Mouse (Mus musculus): ENCODE data around the gene Dydc1. TPM values are rescaled to one million over a fixed set of nuclear protein-coding genes. Genes with fewer than 3 reads are reported as not detected.

The Dydc1 gene
- polyA plus RNA-seq, 1 experiment from 2014 or later = 0.30 TPM

- peak; percentile 60 for DNase-seq (ENCODE audit: low spot score)
- ATAC-seq = 0 out of 2 replicates have a peak, but pooled peaks have one; percentile 28
- 33% methylated on average over 8 of the region's 8 CpGs for WGBS
These were observed 18.1 kb downstream of the Dydc1 start for GRCm38 (mm10) chr14:41090777-41091176.

GRCm38 (mm10) chr14:41094114-41094513 is 21.4 kb downstream of the Dydc1 start:
- Histone ChIP-seq H3K4me2 (replicated peaks; ENCODE audit: low read depth, low read length) (no peak overlapping the region), H3K9me3 (ENCODE audit: low read length) (no peaks in the 10 kb centered on the region), H3K9ac (replicated peaks; ENCODE audit: low read depth) (no peak overlapping the region), H3K27me3 (replicated peaks; ENCODE audit: insufficient read depth, low read length) (no peaks in the 10 kb centered on the region), H3K36me3 (ENCODE audit: insufficient read depth, low read length) (no peaks in the 10 kb centered on the region), H3K4me3 (ENCODE audit: low read depth, low read length) (no peak overlapping the region), H3K4me1 (ENCODE audit: insufficient read depth, low read depth, low read length) (no peaks in the 10 kb centered on the region), H3K27ac (ENCODE audit: low read length) (no peak overlapping the region)
- ATAC-seq (no peak), DNase-seq (ENCODE audit: low spot score) (peak; percentile 48)
- WGBS = 36% methylated on average over 1 of the region's 1 CpGs
- TF ChIP-seq CTCF (IDR thresholded peaks at IDR 0.05) (peak; percentile 75), EP300 (IDR thresholded peaks at IDR 0.05) (no peak)

More at GRCm38 (mm10) chr14:41090777-41091176, 18.1 kb downstream of the Dydc1 start:
- H3K4me2 ChIP-seq (replicated peaks; ENCODE audit: low read depth, low read length) = no peak overlapping the region
- no peak overlapping the region for H3K27ac ChIP-seq (ENCODE audit: low read length)
- no peak overlapping the region for H3K4me3 ChIP-seq (ENCODE audit: low read depth, low read length)
- TF ChIP-seq CTCF (IDR thresholded peaks at IDR 0.05) (peak; percentile 72), EP300 (IDR thresholded peaks at IDR 0.05) (no peak)
- H3K27me3 ChIP-seq (replicated peaks; ENCODE audit: insufficient read depth, low read length) = no peaks in the 10 kb centered on the region
- H3K36me3 ChIP-seq (ENCODE audit: insufficient read depth, low read length) = no peaks in the 10 kb centered on the region
- H3K4me1 ChIP-seq (ENCODE audit: insufficient read depth, low read depth, low read length) = no peaks in the 10 kb centered on the region
- H3K9me3 ChIP-seq (ENCODE audit: low read length) = no peaks in the 10 kb centered on the region
- no peak overlapping the region for H3K9ac ChIP-seq (replicated peaks; ENCODE audit: low read depth)

GRCm38 (mm10) chr14:41096296-41096860 is 23.7 kb downstream of the Dydc1 start:
- no peak overlapping the region for H3K4me3 ChIP-seq (ENCODE audit: low read depth, low read length)
- no peaks in the 10 kb centered on the region for H3K27me3 ChIP-seq (replicated peaks; ENCODE audit: insufficient read depth, low read length)
- WGBS = 79% methylated on average over 3 of the region's 3 CpGs
- H3K9ac ChIP-seq (replicated peaks; ENCODE audit: low read depth) = no peak overlapping the region
- no peaks in the 10 kb centered on the region for H3K4me1 ChIP-seq (ENCODE audit: insufficient read depth, low read depth, low read length)
- DNase-seq (ENCODE audit: low spot score) (no peak), ATAC-seq (no peak)
- H3K4me2 ChIP-seq (replicated peaks; ENCODE audit: low read depth, low read length) = no peak overlapping the region
- TF ChIP-seq CTCF (IDR thresholded peaks at IDR 0.05) (no peak), EP300 (IDR thresholded peaks at IDR 0.05) (no peak)
- no peak overlapping the region for H3K27ac ChIP-seq (ENCODE audit: low read length)
- H3K9me3 ChIP-seq (ENCODE audit: low read length) = no peaks in the 10 kb centered on the region
- no peaks in the 10 kb centered on the region for H3K36me3 ChIP-seq (ENCODE audit: insufficient read depth, low read length)

- TF ChIP-seq EP300 (IDR thresholded peaks at IDR 0.05) (no peak), CTCF (IDR thresholded peaks at IDR 0.05) (no peak)
- H3K9me3 ChIP-seq (ENCODE audit: low read length) = no peaks in the 10 kb centered on the region
- DNase-seq (ENCODE audit: low spot score) (no peak), ATAC-seq (no peak)
- H3K36me3 ChIP-seq (ENCODE audit: insufficient read depth, low read length) = no peaks in the 10 kb centered on the region
- no peaks in the 10 kb centered on the region for H3K4me1 ChIP-seq (ENCODE audit: insufficient read depth, low read depth, low read length)
- H3K4me2 ChIP-seq (replicated peaks; ENCODE audit: low read depth, low read length) = no peak overlapping the region
- H3K4me3 ChIP-seq (ENCODE audit: low read depth, low read length) = no peak overlapping the region
- WGBS = 94% methylated on average over 1 of the region's 1 CpGs
- no peaks in the 10 kb centered on the region for H3K27me3 ChIP-seq (replicated peaks; ENCODE audit: insufficient read depth, low read length)
- H3K27ac ChIP-seq (ENCODE audit: low read length) = no peak overlapping the region
- H3K9ac ChIP-seq (replicated peaks; ENCODE audit: low read depth) = no peak overlapping the region
These were observed 26.0 kb downstream of the Dydc1 start for GRCm38 (mm10) chr14:41098726-41099125.

GRCm38 (mm10) chr14:41100712-41101111 is 28.0 kb downstream of the Dydc1 start:
- Histone ChIP-seq H3K36me3 (ENCODE audit: insufficient read depth, low read length) (no peaks in the 10 kb centered on the region), H3K9ac (replicated peaks; ENCODE audit: low read depth) (no peak overlapping the region), H3K4me1 (ENCODE audit: insufficient read depth, low read depth, low read length) (no peaks in the 10 kb centered on the region), H3K9me3 (ENCODE audit: low read length) (no peaks in the 10 kb centered on the region), H3K27me3 (replicated peaks; ENCODE audit: insufficient read depth, low read length) (no peaks in the 10 kb centered on the region), H3K27ac (ENCODE audit: low read length) (no peak overlapping the region), H3K4me3 (ENCODE audit: low read depth, low read length) (no peak overlapping the region), H3K4me2 (replicated peaks; ENCODE audit: low read depth, low read length) (no peak overlapping the region)
- ATAC-seq = no peak
- 47% methylated on average over 3 of the region's 3 CpGs for WGBS
- TF ChIP-seq EP300 (IDR thresholded peaks at IDR 0.05) (no peak), CTCF (IDR thresholded peaks at IDR 0.05) (no peak)
- DNase-seq (ENCODE audit: low spot score) = peak; percentile 43

GRCm38 (mm10) chr14:41101242-41101641 is 28.5 kb downstream of the Dydc1 start:
- DNase-seq (ENCODE audit: low spot score) = no peak

More at GRCm38 (mm10) chr14:41101242-41101641, 28.5 kb downstream of the Dydc1 start:
- Histone ChIP-seq H3K9ac (replicated peaks; ENCODE audit: low read depth) (no peak overlapping the region), H3K9me3 (ENCODE audit: low read length) (no peaks in the 10 kb centered on the region), H3K4me2 (replicated peaks; ENCODE audit: low read depth, low read length) (no peak overlapping the region), H3K36me3 (ENCODE audit: insufficient read depth, low read length) (no peaks in the 10 kb centered on the region), H3K4me1 (ENCODE audit: insufficient read depth, low read depth, low read length) (no peaks in the 10 kb centered on the region), H3K27ac (ENCODE audit: low read length) (no peak overlapping the region), H3K27me3 (replicated peaks; ENCODE audit: insufficient read depth, low read length) (no peaks in the 10 kb centered on the region), H3K4me3 (ENCODE audit: low read depth, low read length) (no peak overlapping the region)
- no peak for ATAC-seq
- WGBS = 67% methylated on average over 5 of the region's 5 CpGs
- TF ChIP-seq CTCF (IDR thresholded peaks at IDR 0.05) = no peak
- no peak for TF ChIP-seq EP300 (IDR thresholded peaks at IDR 0.05)
